Mouse (Mus musculus) inflammation-experienced regulatory T-cells, adult 16 weeks (primary cell): ENCODE data around the gene Sem1. TPM values are rescaled to one million over a fixed set of nuclear protein-coding genes. Genes with fewer than 3 reads are reported as not detected.

Experiments
- polyA plus RNA-seq: library from polyadenylated mRNA; unstranded; fragments of 100-300 nt; shearing (Covaris generic); gene quantifications from one replicate; pipeline ENCODE4 v1.2.1, GENCODE M21; 2017

Sem1 gene
- 138 TPM for polyA plus RNA-seq

GRCm38 (mm10) chr6:6578304-6579149 lies at the start of gene Sem1:
Sem1 (minus strand) TSS chr6:6578663.

